Mouse (Mus musculus) ES-Bruce4 (cell line): ENCODE results near the gene Ubqln1. TPM values are rescaled to one million over a fixed set of nuclear protein-coding genes. Genes with fewer than 3 reads are reported as not detected.
A peak's percentile ranks its signal among the peaks of the same experiment; 100 is the strongest.

Experiments
- H3K27ac ChIP-seq: 2 replicates; pipeline ENCODE4 v1.5.1; 2012; ENCODE audit warnings: low read length, inconsistent platforms; ENCODE audit not compliant: insufficient read depth
- H3K27me3 ChIP-seq: 2 replicates; pipeline ENCODE4 v1.6.1; 2012; ENCODE audit warnings: mild to moderate bottlenecking, low read length, inconsistent platforms; ENCODE audit not compliant: control insufficient read depth, poor library complexity, insufficient read depth, severe bottlenecking
- H3K36me3 ChIP-seq: 2 replicates; pipeline ENCODE4 v1.6.1; 2012; ENCODE audit warnings: inconsistent platforms, mild to moderate bottlenecking, low read length, moderate library complexity; ENCODE audit not compliant: control insufficient read depth, poor library complexity, insufficient read depth, severe bottlenecking
- H3K4me1 ChIP-seq: one replicate; pipeline ENCODE4 v1.8.1; 2011; ENCODE audit warnings: low read length; ENCODE audit not compliant: control insufficient read depth, insufficient read depth
- H3K4me3 ChIP-seq: 2 replicates; pipeline ENCODE4 v1.5.1; 2011; ENCODE audit warnings: low read depth, mild to moderate bottlenecking, low read length
- H3K9ac ChIP-seq: 2 replicates; pipeline ENCODE4 v1.6.1; 2012; ENCODE audit warnings: low read depth, mild to moderate bottlenecking, inconsistent platforms; ENCODE audit not compliant: poor library complexity, severe bottlenecking
- H3K9me3 ChIP-seq: replicated peaks from 2 replicates; pipeline ENCODE4 v1.6.1; 2012; ENCODE audit warnings: mild to moderate bottlenecking, low read length, inconsistent platforms; ENCODE audit not compliant: control insufficient read depth, poor library complexity, insufficient read depth, severe bottlenecking
- CTCF ChIP-seq: IDR thresholded peaks from one replicate; pipeline ENCODE4 v1.8.1; 2011; ENCODE audit warnings: low read depth, low read length
- EP300 ChIP-seq: IDR thresholded peaks from 2 replicates; pipeline ENCODE4 v1.6.1; 2011; ENCODE audit warnings: low read depth, low read length; ENCODE audit not compliant: insufficient read depth
- POLR2A ChIP-seq: IDR thresholded peaks from one replicate; pipeline ENCODE4 v1.8.1; 2011; ENCODE audit warnings: low read length; ENCODE audit not compliant: insufficient read depth
- polyA plus RNA-seq: library from polyadenylated mRNA; stranded (reverse); fragments of >200 nt; gene quantifications from 2 replicates; pipeline ENCODE4 v1.2.4, GENCODE M21; 2011; ENCODE audit warnings: low read depth; ENCODE audit not compliant: missing spikeins, insufficient read depth, insufficient read length

Ubqln1 gene
- 176 and 182 TPM in 2 replicates for polyA plus RNA-seq

DNA sequence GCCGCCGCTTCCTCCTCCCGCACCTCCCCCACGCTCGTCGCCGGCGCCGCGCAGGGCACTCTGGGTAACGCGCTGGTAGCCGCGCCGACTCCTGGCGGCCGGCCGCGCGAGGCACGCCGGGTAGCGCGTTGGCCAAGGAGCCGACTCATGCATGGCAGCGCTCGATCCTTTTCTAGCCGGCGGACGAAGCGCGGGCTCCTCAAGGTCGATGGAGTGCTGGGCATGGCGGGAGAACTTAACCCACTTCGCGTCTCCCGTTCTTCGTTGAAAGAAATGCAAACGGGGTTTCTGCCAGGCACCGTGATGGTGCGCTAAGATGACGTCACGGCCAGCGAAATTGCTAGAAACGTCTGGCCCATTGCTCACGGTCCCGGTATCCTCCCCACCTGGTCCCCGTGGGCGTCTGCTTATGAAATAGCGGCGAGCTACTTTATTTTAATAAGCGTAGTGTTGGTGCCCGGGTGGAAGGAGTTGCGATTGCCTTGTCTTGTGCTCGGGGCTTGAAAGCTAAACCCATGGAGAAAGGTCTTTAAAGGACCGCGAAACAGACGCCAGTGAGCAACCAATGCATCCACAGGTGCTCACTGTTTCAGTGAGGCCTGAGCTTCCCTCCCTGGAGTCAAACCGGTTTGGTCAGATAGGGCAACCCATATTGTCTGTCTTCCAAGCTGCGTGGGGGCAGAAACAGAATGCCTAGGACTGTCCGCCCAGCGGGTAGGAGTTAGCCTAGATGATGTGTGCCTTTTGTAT lies at the start of gene Ubqln1:
Gene Ubqln1, minus strand, starts transcription at position 62 of the 750 bp plus-strand sequence.
- Histone ChIP-seq H3K27ac (peak within 1 kb of the TSS; percentile 79), H3K9me3 (no peaks in the 10 kb centered on the region), H3K9ac (peak within 1 kb of the TSS; percentile 98), H3K4me3 (peak within 1 kb of the TSS; percentile 84), H3K27me3 (no peaks in the 10 kb centered on the region), H3K36me3 (no peaks in the 10 kb centered on the region), H3K4me1 (no peaks in the 10 kb centered on the region)
- TF ChIP-seq CTCF (no peak), POLR2A (peak; percentile 30), EP300 (no peak)

DNA sequence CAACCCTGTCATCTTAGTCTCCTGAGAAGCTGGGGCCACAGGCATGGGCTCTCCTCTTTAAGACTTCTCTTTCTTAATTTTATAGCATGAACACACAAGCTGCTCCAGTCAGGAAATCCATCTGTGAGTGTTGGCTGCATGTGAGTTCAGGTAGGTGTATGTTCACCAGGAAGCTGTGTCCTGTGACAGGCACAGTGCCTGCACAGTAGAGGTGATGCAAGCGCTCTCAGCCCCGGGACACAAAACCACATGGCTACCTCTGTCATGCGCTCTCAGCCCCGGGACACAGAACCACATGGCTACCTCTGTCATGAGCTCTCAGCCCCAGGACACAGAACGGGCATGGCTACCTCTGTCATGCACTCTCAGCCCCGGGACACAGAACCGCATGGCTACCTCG lies 48.1 kb upstream of the Ubqln1 start:
- no peaks in the 10 kb centered on the region; the same call in 1 of the 2 replicates for H3K36me3 ChIP-seq
- H3K4me3 ChIP-seq: no peak overlapping the region
- H3K27ac ChIP-seq: no peak overlapping the region
- TF ChIP-seq EP300 (no peak), CTCF (no peak), POLR2A (no peak)
- no peaks in the 10 kb centered on the region for H3K4me1 ChIP-seq
- H3K9me3 ChIP-seq: no peaks in the 10 kb centered on the region
- H3K9ac ChIP-seq: no peak overlapping the region
- H3K27me3 ChIP-seq: no peaks in the 10 kb centered on the region

DNA sequence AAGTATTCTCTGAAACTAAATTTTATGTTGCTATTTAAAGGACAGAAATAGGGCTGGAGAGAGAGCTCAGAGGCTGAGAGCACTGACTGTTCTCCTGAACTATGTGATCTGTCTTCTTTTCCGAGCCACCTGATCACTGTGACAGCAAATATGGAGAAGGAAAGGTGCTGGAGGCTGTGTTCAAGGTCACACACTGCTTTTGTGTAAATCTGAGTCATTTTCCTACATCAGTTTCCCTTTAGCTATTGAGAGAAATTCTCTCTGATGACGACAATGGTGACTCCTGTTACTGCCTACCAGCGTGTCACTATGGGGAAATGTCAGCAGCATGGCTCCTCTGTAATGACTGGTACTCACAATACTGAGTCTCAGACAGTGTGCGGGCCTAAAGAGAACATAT lies 46.2 kb upstream of the Ubqln1 start:
- no peak overlapping the region for H3K27ac ChIP-seq
- no peak overlapping the region for H3K9ac ChIP-seq
- no peaks in the 10 kb centered on the region for H3K27me3 ChIP-seq
- no peaks in the 10 kb centered on the region; the same call in 1 of the 2 replicates for H3K36me3 ChIP-seq
- H3K4me3 ChIP-seq: no peak overlapping the region
- H3K4me1 ChIP-seq: no peaks in the 10 kb centered on the region
- H3K9me3 ChIP-seq: no peaks in the 10 kb centered on the region
- no peak for TF ChIP-seq POLR2A
- TF ChIP-seq EP300: no peak
- no peak for TF ChIP-seq CTCF

DNA sequence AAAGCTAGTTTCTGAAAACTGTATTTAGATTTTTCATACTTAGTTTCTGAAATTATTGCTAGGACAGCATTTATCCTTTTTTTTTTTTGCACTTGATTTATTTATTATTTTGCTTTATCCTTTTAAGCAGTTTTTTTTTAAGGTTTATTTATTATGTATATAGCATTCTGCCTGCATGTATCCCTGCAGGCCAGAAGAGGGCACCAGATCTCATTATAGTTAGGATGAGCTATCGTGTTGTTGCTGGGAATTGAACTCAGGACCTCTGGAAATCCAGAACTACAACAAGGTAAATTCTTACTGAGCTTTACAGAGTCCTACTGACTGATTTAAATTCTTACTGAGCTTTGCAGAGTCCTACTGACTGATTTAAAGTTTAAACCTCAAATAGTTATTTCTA lies 37.8 kb upstream of the Ubqln1 start:
- Histone ChIP-seq H3K9me3 (no peaks in the 10 kb centered on the region), H3K4me3 (no peak overlapping the region), H3K36me3 (no peaks in the 10 kb centered on the region), H3K9ac (no peak overlapping the region), H3K27me3 (no peaks in the 10 kb centered on the region), H3K27ac (no peak overlapping the region), H3K4me1 (no peaks in the 10 kb centered on the region)
- TF ChIP-seq EP300 (no peak), POLR2A (no peak), CTCF (no peak)

DNA sequence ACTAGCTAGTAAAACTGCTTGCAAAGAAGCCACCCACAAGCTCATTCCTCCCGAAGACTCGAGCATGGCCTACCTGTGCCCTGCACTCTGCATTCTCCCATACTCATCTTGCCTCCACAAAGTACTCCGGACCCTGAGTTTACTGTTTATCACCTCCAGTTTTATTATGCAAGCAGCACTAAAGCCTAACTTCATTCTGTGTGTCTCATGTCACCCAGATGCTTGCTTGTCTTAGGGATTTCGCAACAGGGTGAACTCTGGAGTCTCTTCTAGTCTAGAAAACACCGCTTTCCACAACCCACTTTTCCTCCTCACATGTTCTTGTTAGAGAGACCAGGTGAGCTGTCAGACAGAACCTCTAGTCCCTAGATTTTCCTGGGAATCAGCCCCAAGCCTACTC lies 33.5 kb upstream of the Ubqln1 start:
- Histone ChIP-seq H3K27me3 (no peaks in the 10 kb centered on the region), H3K4me3 (no peak overlapping the region), H3K27ac (no peak overlapping the region), H3K4me1 (no peaks in the 10 kb centered on the region), H3K9me3 (no peaks in the 10 kb centered on the region), H3K9ac (no peak overlapping the region), H3K36me3 (no peaks in the 10 kb centered on the region)
- TF ChIP-seq CTCF (no peak), EP300 (no peak), POLR2A (no peak)

DNA sequence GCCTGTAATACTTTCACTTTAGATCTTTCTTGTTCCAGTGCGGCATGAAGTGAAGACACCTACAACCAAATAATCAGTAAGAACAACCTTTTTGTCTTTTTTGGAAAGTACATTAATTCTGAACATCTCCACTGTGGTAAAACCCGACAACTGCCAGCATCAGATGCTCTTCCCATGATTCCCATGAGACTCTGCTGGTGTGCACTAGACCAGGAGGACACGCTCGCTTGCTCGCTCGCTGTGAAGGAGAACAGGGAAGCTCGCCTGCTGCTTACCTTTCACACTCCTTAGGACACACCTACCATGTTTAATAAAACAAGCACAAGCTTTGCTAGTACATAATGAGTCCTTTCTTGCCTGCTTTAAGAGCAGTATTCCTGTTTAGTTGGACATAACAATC lies 21.1 kb upstream of the Ubqln1 start:
- H3K36me3 ChIP-seq: no peaks in the 10 kb centered on the region
- no peak for TF ChIP-seq CTCF
- TF ChIP-seq POLR2A: no peak
- TF ChIP-seq EP300: no peak
- no peak overlapping the region for H3K4me3 ChIP-seq

More for the DNA sequence above, 21.1 kb upstream of the Ubqln1 start:
- Histone ChIP-seq H3K4me1 (no peaks in the 10 kb centered on the region), H3K9ac (no peak overlapping the region), H3K27me3 (no peaks in the 10 kb centered on the region), H3K9me3 (no peaks in the 10 kb centered on the region), H3K27ac (no peak overlapping the region)
